Mouse (Mus musculus): ENCODE data around the gene Lce3a. TPM values are rescaled to one million over a fixed set of nuclear protein-coding genes. Genes with fewer than 3 reads are reported as not detected.

Gene Lce3a
- polyA plus RNA-seq (2017; shearing (Covaris generic)): not detected

DNA sequence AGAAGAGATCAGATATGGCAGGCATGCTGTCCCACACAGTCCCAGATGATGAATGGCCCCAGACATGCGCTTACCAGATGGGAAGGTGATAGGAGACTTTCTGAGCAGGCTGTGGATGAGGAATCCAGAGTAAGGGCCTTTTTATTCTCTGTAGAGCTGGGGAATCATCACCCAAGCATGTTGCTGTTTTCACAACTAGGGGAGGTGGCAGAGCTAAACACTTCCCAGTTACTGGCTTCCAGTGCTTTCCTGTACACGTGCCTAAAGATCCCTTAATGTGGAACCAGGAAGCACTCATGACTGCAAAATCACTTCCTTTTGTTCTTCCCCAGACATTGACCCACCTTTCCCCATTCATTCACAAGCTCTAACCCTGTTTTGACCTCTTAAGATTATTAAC, at the start of gene Lce3a:
Gene Lce3a, minus strand, starts transcription at position 101 of the 400 bp plus-strand sequence.
- ATAC-seq: no peak

DNA sequence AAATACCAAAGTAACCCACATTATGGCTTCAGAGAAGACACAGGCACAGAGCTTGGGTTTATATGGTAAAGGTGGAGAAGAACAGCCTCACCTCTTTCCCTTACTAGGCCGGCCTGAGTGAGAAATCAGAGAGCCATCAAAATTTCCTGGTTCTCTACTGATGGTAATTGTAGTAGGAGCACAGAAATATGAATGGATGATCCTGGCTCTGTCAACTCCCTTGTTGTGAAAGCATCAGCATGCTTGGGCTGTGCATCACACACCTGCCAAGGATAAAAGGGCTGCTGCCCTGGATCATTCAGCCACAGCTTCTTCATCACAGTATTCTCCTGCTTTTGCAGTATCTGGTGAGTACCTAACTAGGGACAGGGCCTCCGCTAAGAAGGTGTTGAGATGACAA, 40.7 kb upstream of the Lce3a start, which contains the start of gene Lce3e:
Gene Lce3e, plus strand, starts transcription at position 301 of the 400 bp plus-strand sequence.
- no peak for ATAC-seq

DNA sequence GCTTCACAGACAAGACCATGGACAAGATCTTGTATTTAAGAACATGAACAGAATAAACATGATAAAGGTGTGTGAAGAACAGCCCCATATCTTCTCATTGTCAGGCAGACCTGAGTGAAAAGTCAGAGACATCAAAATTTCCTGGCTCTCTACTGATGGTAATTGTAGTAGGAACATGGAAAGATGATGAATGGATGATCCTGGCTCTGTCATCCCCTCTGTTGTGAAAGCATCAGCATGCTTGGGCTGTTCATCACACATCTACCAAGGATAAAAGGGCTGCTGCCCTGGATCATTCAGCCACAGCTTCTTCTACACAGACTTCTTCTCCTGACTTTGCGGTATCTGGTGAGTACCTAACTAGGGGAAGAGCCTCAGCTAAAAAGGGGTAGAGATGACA, 31.1 kb upstream of the Lce3a start, which contains the start of gene Lce3d:
Gene Lce3d, plus strand, starts transcription at position 301 of the 400 bp plus-strand sequence.
- no peak for ATAC-seq

DNA sequence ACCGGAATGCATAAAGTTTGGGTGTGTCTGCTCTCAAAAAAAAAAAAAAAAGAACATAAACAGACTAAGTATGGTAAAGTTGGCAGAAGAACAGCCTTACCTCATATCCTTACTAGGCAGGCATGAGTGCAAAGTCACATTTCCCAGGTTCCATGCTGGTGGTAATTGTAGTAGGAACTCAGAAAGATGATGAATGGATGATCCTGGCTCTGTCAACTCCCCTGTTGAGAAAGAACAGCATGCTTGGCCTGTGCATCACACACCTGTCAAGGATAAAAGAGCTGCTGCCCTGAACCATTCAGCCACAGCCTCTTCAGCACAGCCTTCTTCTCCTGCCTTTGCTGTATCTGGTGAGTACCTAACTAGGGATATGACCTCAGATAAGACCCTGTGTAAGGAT, 18.2 kb upstream of the Lce3a start, which contains the start of gene Lce3c:
Gene Lce3c, plus strand, starts transcription at position 301 of the 400 bp plus-strand sequence.
- no peak for ATAC-seq

DNA sequence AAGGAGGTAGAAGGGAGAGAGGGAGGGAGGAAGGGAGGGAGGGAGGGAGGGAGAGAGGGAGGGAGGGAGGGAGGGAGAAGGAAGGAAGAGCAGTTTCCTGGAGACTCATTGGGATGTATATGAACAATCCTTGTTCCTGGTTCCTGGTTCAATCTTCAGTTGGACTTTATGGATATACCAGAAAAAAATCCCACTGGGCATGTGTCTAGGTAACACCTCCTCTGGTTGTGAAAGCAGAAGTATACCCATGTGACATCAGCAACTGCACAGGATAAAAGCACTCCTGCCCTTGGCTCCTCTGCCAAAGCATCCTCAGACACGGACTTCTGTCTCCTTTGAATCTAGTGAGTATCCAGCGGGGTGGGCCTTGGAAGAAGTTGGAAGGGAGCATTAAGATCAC, 6.6 kb upstream of the Lce3a start, which contains the start of gene Lce3b:
Gene Lce3b, plus strand, starts transcription at position 301 of the 400 bp plus-strand sequence.
- ATAC-seq: no peak

DNA sequence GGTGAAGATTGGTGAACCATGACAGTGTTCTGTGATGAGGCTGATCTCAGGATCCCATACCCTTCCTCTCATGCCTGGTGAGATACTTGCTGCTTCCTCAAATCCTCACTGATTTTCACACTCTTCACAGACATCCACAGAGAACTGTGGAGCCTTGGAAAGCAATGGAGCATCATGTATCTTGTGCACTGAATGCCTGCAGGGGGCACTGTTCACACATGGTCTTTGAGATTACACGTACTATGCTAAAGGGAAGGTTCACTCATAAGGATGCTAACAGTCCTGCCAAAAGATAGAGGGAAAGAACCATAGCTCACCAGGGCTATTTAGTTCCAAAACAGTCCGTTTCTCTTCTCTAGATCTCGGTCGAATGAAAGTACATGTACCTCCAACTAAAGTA, 5.7 kb downstream of the Lce3a start:
- no peak for ATAC-seq

DNA sequence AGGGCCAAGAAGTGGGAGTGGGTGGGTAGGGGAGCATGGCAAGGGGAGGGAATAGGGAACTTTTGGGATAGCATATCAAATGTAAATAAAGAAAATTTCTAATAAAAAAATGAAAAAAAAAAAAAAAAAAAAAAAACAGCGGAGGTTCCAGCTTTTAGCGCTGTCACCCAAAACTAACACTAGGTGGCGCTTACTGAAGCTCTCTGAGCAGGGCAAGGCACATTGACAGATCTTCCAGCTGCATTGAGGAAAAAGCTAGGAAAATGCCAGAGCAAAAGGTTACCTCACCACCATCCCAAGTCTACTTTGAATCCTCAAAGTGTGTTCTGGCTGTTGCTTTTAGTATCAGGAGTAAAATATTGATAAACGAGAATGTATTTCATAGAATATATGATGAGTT, 18.5 kb downstream of the Lce3a start:
- no peak for ATAC-seq

DNA sequence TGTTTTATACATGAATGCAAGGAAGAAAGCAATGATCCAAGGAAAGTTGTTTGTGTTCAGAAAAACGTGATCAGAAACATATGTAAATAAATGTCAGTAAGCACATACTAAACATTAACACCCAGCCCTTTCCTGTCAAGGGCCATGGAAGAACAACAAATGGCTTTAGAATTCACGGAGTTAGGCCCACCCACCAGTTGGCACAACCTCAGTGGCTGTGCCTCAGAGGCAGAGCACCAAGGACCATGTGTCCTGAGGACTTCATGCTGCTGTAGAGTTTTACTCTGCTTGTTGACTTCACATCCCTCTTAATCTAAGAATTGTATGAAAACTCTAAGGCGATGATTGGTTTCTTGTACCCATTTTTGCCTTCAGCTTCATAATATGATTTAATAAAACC, 20.8 kb downstream of the Lce3a start:
- no peak for ATAC-seq

DNA sequence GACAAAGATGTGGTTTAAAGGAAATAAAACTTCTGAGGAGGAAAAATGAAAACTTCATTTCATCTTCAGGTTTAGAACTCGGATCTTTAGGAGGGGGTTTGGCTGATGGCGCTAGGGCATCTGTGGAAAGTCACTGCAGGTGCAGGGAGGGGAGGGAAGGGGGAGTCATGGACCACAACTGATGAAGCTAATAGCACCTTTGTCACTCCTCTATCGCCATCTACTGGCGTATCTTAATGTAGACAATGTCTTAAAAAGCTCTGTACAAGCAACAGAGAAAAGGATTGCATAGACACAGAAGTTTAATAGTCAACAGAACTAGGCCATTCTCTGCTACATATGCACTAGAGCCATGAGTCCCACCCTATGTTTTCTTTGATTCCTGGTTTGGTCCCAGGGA, 22.4 kb downstream of the Lce3a start:
- no peak for ATAC-seq

DNA sequence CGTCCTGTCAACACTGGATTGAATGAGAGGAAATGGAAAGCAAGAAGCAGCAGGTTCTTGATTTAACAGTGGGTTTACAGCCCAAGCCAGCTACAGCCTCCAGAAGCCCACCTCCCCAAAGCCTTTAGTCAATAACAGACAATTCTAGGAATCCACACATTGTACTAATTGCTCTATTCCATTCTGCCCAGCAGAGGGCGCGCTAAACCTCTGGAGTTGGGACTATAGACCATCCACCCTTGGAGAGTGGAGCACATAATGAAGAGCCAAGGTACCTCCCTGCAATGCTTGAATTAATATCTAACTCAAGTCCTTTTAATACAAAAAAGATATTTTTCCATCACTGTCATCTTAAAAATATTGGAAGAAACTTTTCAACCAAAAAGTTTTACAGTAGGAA, 23.0 kb downstream of the Lce3a start:
- ATAC-seq: no peak

DNA sequence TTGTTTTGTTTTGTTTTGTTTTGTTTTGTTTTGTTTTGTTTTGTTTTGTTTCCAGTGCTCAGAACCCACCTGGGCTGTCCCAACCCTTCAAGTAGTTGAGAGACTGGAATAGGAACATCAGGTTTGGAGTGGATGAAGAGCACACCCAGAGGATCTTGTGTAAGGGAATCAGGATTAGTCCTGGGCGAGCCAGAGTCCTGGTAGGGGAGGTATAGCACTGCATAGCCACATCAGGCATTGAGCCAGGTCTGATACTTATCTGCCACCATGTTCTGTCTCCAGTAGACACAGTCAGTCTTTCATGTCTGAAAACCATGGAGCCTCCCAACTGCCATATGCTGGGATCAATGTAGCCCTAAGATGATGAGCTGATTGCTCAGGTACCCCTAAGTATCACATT, 31.5 kb downstream of the Lce3a start:
- no peak for ATAC-seq

DNA sequence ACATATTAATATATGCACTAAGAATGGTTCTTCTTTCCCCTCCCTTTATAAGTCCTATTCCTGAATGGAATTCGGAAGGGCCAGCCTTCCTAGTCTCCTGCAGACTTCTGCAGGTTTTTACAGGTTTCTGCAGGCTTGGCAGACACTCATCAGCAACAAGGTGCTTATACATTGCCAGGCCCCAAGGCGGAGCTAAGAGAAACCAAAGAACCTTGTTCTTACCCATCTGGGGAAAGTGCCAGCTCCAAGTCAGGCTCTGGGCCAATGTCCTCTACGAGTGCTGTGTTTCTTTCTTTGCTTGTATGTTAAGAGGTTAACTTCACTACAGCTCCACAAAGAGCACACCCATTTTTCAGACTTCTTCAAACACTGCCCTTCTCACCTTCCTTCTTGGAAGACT, 32.0 kb downstream of the Lce3a start:
- ATAC-seq: no peak

Other genes starting within 250 kb of the Lce3a start
- not detected for gene Lce1c, start 247.0 kb downstream of the Lce3a start, polyA plus RNA-seq (2017; shearing (Covaris generic))
- gene Lce1d, start 239.0 kb downstream of the Lce3a start, polyA plus RNA-seq (2017; shearing (Covaris generic)): not detected
- gene Lce1e, start 217.2 kb downstream of the Lce3a start, polyA plus RNA-seq (2017; shearing (Covaris generic)): not detected
- gene Lce1f, start 205.9 kb downstream of the Lce3a start, polyA plus RNA-seq (2017; shearing (Covaris generic)): not detected
- gene Gm38119, start 187.1 kb downstream of the Lce3a start, polyA plus RNA-seq (2017; shearing (Covaris generic)): not detected
- gene Lce1g, start 173.9 kb downstream of the Lce3a start, polyA plus RNA-seq (2017; shearing (Covaris generic)): not detected
- gene Lce1h, start 161.2 kb downstream of the Lce3a start, polyA plus RNA-seq (2017; shearing (Covaris generic)): not detected
- not detected for gene Lce1i, start 147.3 kb downstream of the Lce3a start, polyA plus RNA-seq (2017; shearing (Covaris generic))
- gene Lce1j, start 135.7 kb downstream of the Lce3a start, polyA plus RNA-seq (2017; shearing (Covaris generic)): not detected
- not detected for gene Lce1k, start 118.3 kb downstream of the Lce3a start, polyA plus RNA-seq (2017; shearing (Covaris generic))
- not detected for gene Kprp, start 99.0 kb downstream of the Lce3a start, polyA plus RNA-seq (2017; shearing (Covaris generic))
- not detected for gene Lce1l, start 74.9 kb downstream of the Lce3a start, polyA plus RNA-seq (2017; shearing (Covaris generic))
- not detected for gene 2310050C09Rik, start 56.0 kb downstream of the Lce3a start, polyA plus RNA-seq (2017; shearing (Covaris generic))
- gene Lce3b, start 6.7 kb upstream of the Lce3a start, polyA plus RNA-seq (2017; shearing (Covaris generic)): not detected
- not detected for gene Lce3c, start 18.3 kb upstream of the Lce3a start, polyA plus RNA-seq (2017; shearing (Covaris generic))
- gene Lce3d, start 31.2 kb upstream of the Lce3a start, polyA plus RNA-seq (2017; shearing (Covaris generic)): not detected
- gene Lce3e, start 40.8 kb upstream of the Lce3a start, polyA plus RNA-seq (2017; shearing (Covaris generic)): not detected
- gene Lce3f, start 66.0 kb upstream of the Lce3a start, polyA plus RNA-seq (2017; shearing (Covaris generic)): not detected
- not detected for gene Crct1, start 89.5 kb upstream of the Lce3a start, polyA plus RNA-seq (2017; shearing (Covaris generic))
- gene Lce1m, start 92.8 kb upstream of the Lce3a start, polyA plus RNA-seq (2017; shearing (Covaris generic)): not detected
- gene Gm4858, start 142.6 kb upstream of the Lce3a start, polyA plus RNA-seq (2017; shearing (Covaris generic)): not detected
- not detected for gene Crnn, start 218.6 kb upstream of the Lce3a start, polyA plus RNA-seq (2017; shearing (Covaris generic))

Data from activated CD4-positive, CD25-positive, alpha-beta regulatory T cell, adult 4 months (primary cell).